Mouse (Mus musculus): ENCODE data around the gene Atp11a.

GRCm38 (mm10) chr8:12873357-12874046, 116.7 kb downstream of the Atp11a start, which contains the start of gene Mcf2l:
- TF ChIP-seq EP300 (optimal IDR thresholded peaks at IDR 0.05) (no peak), CTCF (IDR thresholded peaks at IDR 0.05; ENCODE audit: low read depth) (no peak)
